Mouse (Mus musculus): Measurements from ENCODE around the gene Obp2a. TPM values are rescaled to one million over a fixed set of nuclear protein-coding genes. Genes with fewer than 3 reads are reported as not detected.
"Not testable (repeated sequence)": the region's sequence is repeated elsewhere in the genome, so short reads cannot be mapped to it uniquely, and the experiment has no call there.

The Obp2a gene
- total and polyA plus RNA-seq, 3 experiments: not detected

- H3K36me3 ChIP-seq (replicated peaks in 1 of 2; ENCODE audit: control insufficient read depth in 1 of 2, insufficient read depth in 1 of 2, low read length in 1 of 2): no peaks in the 10 kb centered on the region
- H3K27ac ChIP-seq (ENCODE audit: insufficient read depth, low read depth): no peak overlapping the region
- H3K4me3 ChIP-seq (replicated peaks in 1 of 3; ENCODE audit: low read depth in 2 of 3, low read length in 2 of 3, poor library complexity in 1 of 3): no peak overlapping the region
- no peak overlapping the region for H3K4me2 ChIP-seq (ENCODE audit: insufficient read depth, low read depth, poor library complexity, severe bottlenecking)
- TF ChIP-seq MEF2A (IDR thresholded peaks at IDR 0.05; ENCODE audit: borderline replicate concordance, low read depth, low read length) (no peak), HCFC1 (IDR thresholded peaks at IDR 0.05; ENCODE audit: low read depth, low read length) (no peak)
- dilution Hi-C loops (cut with MboI; ENCODE audit: extremely low pct_ligation_motif_present, extremely low pct_unique_long_range_greater_than_20kb, low sequenced_read_pairs): no loop called here
- H3K4me1 ChIP-seq (ENCODE audit: control insufficient read depth in 1 of 2, insufficient read depth in 2 of 2): no peaks in the 10 kb centered on the region
- in situ Hi-C loops (cut with MboI; ENCODE audit: low pct_ligation_motif_present, low pct_unique_long_range_greater_than_20kb, low sequenced_read_pairs): no loop called here
- H3K9me3 ChIP-seq (replicated peaks; ENCODE audit: low read length): peaks cover 3% of the 10 kb centered on the region
- no peak for DNase-seq (ENCODE audit: extremely low read depth)
- H3K27me3 ChIP-seq (replicated peaks): peaks cover 9% of the 10 kb centered on the region
- no peaks in the 10 kb centered on the region for H3K79me2 ChIP-seq (replicated peaks; ENCODE audit: control insufficient read depth, extremely low read depth, insufficient read depth, poor library complexity, severe bottlenecking)
- H3K9ac ChIP-seq (ENCODE audit: insufficient read depth, low read depth): no peak overlapping the region
Observed at GRCm38 (mm10) chr2:25717222-25717621, 17.4 kb downstream of the Obp2a start.

DNA sequence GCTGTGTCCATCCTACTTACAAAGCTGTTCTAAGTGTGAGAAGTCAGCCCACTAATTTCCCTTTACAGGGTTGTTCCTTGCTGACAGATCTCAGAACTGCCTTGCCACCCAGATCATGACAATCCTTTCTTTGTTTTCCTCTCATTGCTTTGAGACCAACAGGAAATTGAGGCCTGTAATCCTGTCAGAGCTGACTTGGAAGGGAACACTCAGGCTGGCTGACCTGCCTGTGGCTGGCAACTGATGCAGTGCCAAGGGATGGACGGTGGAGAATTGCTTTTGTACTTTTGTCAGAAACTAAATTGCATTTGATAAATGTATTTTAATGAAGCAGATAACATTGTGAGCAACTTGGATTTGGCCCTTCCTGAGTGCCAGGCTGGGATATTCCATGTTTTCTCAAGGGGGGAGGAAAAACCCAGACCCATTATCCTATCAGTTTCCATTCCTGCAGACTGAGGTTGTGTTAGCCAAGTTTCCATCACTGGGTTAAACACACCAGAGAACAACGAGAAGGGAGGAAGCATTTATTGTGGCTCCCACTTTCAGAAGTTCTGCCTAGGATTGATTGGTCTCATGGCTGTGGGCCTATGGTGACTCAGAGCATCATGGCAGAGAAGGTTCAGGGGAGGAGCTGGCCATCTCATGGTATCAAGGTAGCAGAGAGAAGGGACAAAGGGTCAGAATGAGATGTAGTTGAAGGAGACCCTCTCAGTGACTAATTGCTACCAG lies 33.5 kb downstream of the Obp2a start:
- Histone ChIP-seq H3K9me3 (replicated peaks; ENCODE audit: low read length) (peaks cover 4% of the 10 kb centered on the region), H3K27me3 (replicated peaks) (peaks cover 68% of the 10 kb centered on the region), H3K79me2 (replicated peaks; ENCODE audit: control insufficient read depth, extremely low read depth, insufficient read depth, poor library complexity, severe bottlenecking) (no peaks in the 10 kb centered on the region), H3K4me3 (replicated peaks in 1 of 3; ENCODE audit: low read depth in 2 of 3, low read length in 2 of 3, poor library complexity in 1 of 3) (no peak overlapping the region), H3K27ac (ENCODE audit: insufficient read depth, low read depth) (no peak overlapping the region), H3K4me2 (ENCODE audit: insufficient read depth, low read depth, poor library complexity, severe bottlenecking) (no peak overlapping the region), H3K36me3 (replicated peaks in 1 of 2; ENCODE audit: control insufficient read depth in 1 of 2, insufficient read depth in 1 of 2, low read length in 1 of 2) (no peaks in the 10 kb centered on the region), H3K4me1 (ENCODE audit: control insufficient read depth in 1 of 2, insufficient read depth in 2 of 2) (no peaks in the 10 kb centered on the region), H3K9ac (ENCODE audit: insufficient read depth, low read depth) (no peak overlapping the region)
- dilution Hi-C loops (cut with MboI; ENCODE audit: extremely low pct_ligation_motif_present, extremely low pct_unique_long_range_greater_than_20kb, low sequenced_read_pairs) (no loop called here), in situ Hi-C loops (cut with MboI; ENCODE audit: low pct_ligation_motif_present, low pct_unique_long_range_greater_than_20kb, low sequenced_read_pairs) (no loop called here)
- TF ChIP-seq MAZ (IDR thresholded peaks at IDR 0.05; ENCODE audit: low read depth, low read length): no peak
- TF ChIP-seq ELF1 (IDR thresholded peaks at IDR 0.05; ENCODE audit: low read depth, low read length): no peak
- DNase-seq (ENCODE audit: extremely low read depth): no peak

GRCm38 (mm10) chr2:25736709-25737108 lies 36.9 kb downstream of the Obp2a start, which contains the start of gene Obp2b:
Gene Obp2b, plus strand, starts transcription at chr2:25737009.
- H3K4me1 ChIP-seq (ENCODE audit: control insufficient read depth in 1 of 2, insufficient read depth in 2 of 2); H3K4me3 ChIP-seq (replicated peaks in 1 of 3; ENCODE audit: low read depth in 2 of 3, low read length in 2 of 3, poor library complexity in 1 of 3); H3K79me2 ChIP-seq (replicated peaks; ENCODE audit: control insufficient read depth, extremely low read depth, insufficient read depth, poor library complexity, severe bottlenecking); dilution Hi-C loops (cut with MboI; ENCODE audit: extremely low pct_ligation_motif_present, extremely low pct_unique_long_range_greater_than_20kb, low sequenced_read_pairs); H3K27ac ChIP-seq (ENCODE audit: insufficient read depth, low read depth); H3K9ac ChIP-seq (ENCODE audit: insufficient read depth, low read depth); H3K36me3 ChIP-seq (replicated peaks in 1 of 2; ENCODE audit: control insufficient read depth in 1 of 2, insufficient read depth in 1 of 2, low read length in 1 of 2); H3K9me3 ChIP-seq (replicated peaks; ENCODE audit: low read length); DNase-seq (ENCODE audit: extremely low read depth); H3K4me2 ChIP-seq (ENCODE audit: insufficient read depth, low read depth, poor library complexity, severe bottlenecking); in situ Hi-C loops (cut with MboI; ENCODE audit: low pct_ligation_motif_present, low pct_unique_long_range_greater_than_20kb, low sequenced_read_pairs): not testable (repeated sequence)
- peaks cover 62% of the 10 kb centered on the region for H3K27me3 ChIP-seq (replicated peaks)

DNA sequence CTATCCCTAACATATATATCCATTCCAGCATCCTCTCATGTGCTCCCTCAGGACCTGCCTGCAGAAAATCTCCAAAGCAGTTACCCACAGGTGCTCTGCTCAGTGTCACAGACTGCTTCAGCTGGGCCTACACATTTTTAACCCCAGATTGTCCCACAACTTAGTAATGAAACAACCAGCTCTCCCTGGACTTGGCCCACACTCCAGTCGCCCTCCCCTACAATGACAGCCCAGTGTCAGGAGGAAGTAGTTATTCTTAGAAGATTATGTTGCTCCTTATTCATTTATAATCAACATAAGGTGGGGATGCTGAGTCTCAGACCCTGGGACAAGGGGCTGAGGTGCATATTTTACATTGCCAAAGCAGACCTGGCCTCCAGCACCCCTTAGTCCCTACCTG lies 41.8 kb downstream of the Obp2a start:
- in situ Hi-C loops (cut with MboI; ENCODE audit: low pct_ligation_motif_present, low pct_unique_long_range_greater_than_20kb, low sequenced_read_pairs) (no loop called here), dilution Hi-C loops (cut with MboI; ENCODE audit: extremely low pct_ligation_motif_present, extremely low pct_unique_long_range_greater_than_20kb, low sequenced_read_pairs) (no loop called here)
- Histone ChIP-seq H3K79me2 (replicated peaks; ENCODE audit: control insufficient read depth, extremely low read depth, insufficient read depth, poor library complexity, severe bottlenecking) (no peaks in the 10 kb centered on the region), H3K9ac (ENCODE audit: insufficient read depth, low read depth) (no peak overlapping the region), H3K4me1 (ENCODE audit: control insufficient read depth in 1 of 2, insufficient read depth in 2 of 2) (no peaks in the 10 kb centered on the region), H3K9me3 (replicated peaks; ENCODE audit: low read length) (no peaks in the 10 kb centered on the region), H3K4me2 (ENCODE audit: insufficient read depth, low read depth, poor library complexity, severe bottlenecking) (no peak overlapping the region), H3K4me3 (replicated peaks in 1 of 3; ENCODE audit: low read depth in 2 of 3, low read length in 2 of 3, poor library complexity in 1 of 3) (no peak overlapping the region), H3K36me3 (replicated peaks in 1 of 2; ENCODE audit: control insufficient read depth in 1 of 2, insufficient read depth in 1 of 2, low read length in 1 of 2) (no peaks in the 10 kb centered on the region), H3K27ac (ENCODE audit: insufficient read depth, low read depth) (no peak overlapping the region), H3K27me3 (replicated peaks) (peaks cover 31% of the 10 kb centered on the region)
- TF ChIP-seq E2F4 (IDR thresholded peaks at IDR 0.05; ENCODE audit: insufficient replicate concordance, low read depth, low read length) (no peak), CTCF (conservative IDR thresholded peaks at IDR 0.05 in 1 of 2, IDR thresholded peaks at IDR 0.05 in 1 of 2; ENCODE audit: low read depth in 2 of 2, low read length in 2 of 2) (no peak), ZC3H11A (IDR thresholded peaks at IDR 0.05; ENCODE audit: low read depth, low read length) (no peak)
- DNase-seq (ENCODE audit: extremely low read depth): no peak

Measured in CH12.LX (cell line).